Mouse (Mus musculus): ENCODE data around the gene Ttc23.

The Ttc23 gene

DNA sequence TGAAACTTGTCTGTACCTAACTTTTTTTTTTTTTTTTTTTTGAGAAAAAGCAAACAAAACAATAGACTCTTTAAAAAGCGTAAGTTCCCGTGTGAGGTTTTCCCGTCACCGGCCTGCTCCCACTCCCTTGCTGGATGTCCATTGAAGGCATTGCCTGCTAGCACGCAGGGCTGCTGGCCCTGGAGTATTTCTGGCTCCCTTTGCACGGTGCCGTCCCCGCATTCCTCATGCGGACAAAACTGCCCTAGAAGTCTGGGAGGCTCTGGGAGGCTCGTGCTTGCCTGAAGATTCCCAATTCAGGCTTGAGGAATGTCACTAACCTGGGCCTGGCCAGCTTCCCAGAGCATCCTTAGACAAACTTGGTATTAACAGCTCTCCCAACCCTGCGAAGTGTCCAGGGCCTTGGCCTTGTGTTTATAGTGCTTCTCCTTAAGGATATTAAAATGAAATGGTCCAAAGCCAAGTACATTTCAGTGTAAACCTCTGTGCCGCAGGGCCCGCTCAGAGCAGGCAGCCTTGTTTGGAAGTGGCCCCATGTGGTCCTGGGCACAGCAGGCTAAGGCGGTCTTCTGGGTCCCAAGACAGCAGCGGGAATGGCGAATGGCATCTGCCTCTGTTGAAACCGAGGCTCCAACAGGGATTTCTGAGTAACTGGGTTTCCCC lies 54.2 kb downstream of the Ttc23 start:
- no peak for DNase-seq

DNA sequence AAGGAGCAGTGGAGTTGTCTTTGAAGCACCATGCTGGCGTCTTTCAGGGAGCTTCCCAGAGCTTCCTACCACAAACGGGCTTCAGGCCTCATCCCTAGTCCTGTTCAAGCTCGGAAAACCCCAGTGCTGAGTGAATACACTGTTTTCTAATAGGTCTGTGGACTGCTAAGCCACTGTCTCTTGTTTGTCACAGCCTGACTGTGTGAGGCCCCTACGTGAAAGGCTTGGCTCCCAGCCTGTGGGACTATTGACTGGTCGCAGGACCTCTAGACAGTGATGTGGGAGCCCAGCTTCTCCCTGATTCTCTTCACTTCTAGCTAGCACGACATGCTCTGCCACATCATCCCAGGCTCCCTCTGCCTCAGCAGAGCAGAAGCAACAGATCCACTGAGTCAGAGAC lies 61.0 kb downstream of the Ttc23 start:
- no peak for DNase-seq

DNA sequence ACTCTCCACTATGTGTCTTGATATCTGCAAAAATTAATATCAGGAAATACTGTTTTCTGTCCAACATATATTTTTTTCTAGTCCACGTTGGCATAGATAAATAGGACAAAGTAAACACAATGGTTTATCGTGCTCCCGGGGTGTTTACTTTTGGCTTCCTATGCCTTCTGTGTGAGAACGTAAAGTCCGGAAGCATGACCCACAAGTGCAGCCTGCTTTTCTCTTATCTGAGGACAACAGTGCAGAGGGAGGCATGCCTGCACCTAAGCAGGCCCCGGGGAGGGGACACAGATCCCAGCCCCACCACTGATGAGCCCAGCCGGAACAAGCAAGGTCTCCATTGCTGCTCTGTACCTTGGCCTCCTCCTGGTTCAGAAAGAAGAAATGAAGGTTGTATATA lies 63.0 kb downstream of the Ttc23 start:
- DNase-seq = no peak

DNA sequence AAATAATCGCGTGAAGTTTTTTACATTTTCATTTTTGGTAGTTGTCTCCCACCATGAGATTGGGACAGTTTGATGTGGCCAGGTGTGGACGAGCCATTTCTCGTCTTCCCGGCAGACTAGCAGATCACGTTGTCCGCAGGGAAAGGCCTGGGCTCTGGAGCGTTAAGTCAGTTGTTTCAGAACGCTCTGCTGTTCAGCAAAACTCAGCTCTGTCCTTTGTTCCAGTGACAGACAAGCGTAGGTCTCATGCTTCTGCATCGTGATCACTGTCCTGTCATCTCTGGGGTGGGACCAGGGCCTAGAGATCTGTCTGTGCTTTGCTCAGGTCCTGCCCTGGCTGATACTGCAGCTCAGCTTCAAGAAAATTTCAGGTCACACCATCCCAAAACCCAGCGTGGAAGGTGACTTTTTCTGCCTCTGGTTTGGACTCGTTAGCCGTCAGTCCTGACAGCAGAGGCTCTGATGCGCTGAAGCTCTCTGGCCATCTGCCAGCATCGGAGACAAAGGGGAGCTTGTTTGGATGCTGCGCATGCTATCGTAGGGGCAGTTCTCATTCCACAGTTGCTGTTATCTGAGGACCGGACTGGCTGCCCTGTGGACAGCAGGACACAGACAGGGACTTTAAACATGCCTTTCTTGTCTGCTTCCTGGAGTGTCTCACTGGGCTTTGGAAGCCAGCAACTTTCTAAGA lies 66.8 kb downstream of the Ttc23 start:
- no peak for DNase-seq

DNA sequence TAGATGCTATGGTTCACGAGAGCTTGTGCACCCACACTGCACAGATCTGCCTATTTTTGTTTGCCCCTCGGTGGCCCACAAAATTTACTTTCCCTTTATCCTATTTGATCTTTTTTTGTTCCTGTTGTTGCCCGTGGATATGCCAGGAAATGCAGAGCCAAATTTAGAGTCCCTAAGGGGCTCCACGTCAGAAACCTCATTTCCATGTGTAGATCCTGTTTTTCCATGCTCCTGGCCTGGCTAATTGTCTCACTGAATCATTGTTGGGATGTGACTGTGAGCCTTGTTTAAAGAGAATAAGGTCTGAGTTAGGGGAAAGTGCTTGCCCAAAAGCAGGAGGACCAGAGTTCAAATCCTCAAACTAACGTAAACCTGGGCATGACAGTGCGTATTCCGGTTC lies 68.0 kb downstream of the Ttc23 start:
- no peak for DNase-seq

DNA sequence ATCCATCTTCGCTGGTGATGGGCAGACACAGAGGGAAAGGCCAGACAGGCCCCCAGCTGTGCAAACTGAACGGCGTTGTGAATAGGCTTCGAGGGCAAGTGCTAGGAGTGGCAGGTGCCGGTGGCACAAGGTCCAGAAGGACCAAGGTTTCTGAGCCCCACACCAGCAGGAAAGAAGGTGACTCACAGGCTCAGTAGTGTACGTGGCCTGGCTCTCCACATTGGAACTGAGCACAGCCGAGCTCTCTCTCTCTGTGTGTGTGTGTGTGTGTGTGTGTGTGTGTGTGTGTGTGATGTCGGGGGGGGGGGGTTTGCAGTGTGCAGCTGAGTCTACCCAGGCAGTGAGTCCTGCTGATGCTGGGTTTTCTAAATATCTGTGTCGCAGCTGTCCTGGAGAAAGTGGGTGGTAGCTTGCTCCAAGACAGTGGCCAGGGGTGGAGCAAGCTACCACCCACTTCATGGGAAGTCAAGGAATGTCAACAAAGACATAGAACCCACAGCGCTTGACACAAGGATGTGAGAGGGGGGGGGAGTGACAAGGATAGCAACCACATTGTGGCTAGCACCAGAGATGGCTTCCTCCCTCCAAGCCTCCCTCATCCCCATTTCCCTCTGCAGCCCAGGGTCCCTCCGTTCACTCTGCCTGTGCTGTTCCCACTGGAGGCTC lies 69.1 kb downstream of the Ttc23 start:
- no peak for DNase-seq

DNA sequence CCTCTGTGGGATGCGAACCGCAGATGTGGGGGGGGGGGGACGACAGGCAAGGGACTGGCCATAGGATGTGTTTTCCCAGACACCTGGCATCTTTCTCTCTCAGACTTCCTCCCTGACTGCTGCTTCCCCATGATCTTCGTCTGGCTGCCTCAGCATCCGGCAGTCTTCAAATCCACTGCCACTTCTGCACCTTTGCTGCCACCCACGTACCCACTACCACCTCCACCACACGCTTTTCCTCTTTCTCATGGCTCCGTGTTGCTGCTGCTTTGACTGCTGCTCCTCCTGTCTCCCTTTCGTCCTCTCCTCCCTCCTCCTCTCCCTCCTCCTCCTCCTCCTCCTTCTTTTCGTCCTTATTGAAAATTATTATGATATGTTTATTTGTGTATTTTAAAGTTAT lies 69.7 kb downstream of the Ttc23 start:
- DNase-seq = no peak

DNA sequence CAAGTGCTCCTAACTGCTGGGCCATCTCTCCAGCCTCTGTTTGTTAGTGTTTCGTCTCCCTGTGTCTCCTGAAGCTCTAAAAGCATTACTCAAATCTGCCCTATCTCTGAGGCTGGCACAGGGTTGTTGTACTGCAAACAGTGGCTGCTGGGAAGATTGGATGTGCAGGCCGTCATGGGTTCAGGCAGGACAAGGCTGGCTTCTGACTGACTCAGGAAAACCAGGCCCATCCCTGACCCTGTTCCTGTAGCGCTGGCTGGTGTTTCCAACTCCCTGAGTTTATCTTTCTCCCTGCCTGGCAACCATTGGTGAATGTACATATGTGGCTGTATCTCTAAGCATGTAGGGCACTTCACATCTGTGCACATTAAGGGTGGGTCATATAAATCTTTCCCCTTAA lies 70.3 kb downstream of the Ttc23 start:
- no peak for DNase-seq

DNA sequence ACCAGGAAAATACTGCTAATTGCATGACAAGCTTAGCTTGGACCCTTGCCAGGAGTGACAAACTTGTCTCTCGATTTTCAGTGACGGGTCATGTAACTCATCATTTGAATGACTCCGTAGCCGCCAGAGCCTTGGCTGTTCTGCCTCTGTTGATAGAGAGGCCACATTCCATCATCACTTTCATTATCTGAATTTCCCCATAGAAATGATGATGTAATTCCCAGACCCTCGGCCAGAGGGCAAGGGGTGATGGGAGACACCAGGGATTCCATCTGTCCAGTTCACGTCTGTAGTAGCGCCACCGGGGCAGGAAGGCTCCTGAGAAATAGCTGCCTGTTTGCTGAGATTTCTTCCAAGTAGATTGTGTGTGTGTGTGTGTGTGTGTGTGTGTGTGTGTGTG lies 71.6 kb downstream of the Ttc23 start:
- DNase-seq = no peak

DNA sequence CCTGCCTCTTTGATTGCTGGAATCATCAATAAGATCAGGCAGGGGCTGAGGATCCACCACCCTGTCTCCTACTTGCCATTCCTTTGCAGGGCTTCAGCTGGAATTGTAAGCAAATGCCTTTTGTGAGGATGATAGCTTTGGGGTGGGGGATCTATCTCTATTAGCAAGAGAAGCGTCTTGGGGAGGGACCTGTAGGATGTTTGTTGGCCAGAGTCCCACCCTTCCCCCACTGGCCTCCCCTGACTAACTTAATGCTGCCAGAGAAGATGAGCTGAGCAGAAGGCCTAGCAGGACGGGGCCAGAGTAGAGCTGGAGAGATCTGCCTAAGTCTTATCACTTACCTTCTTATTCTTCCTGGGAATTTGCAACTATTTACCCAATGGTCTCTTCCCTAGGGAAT lies 75.0 kb downstream of the Ttc23 start:
- no peak for DNase-seq

DNA sequence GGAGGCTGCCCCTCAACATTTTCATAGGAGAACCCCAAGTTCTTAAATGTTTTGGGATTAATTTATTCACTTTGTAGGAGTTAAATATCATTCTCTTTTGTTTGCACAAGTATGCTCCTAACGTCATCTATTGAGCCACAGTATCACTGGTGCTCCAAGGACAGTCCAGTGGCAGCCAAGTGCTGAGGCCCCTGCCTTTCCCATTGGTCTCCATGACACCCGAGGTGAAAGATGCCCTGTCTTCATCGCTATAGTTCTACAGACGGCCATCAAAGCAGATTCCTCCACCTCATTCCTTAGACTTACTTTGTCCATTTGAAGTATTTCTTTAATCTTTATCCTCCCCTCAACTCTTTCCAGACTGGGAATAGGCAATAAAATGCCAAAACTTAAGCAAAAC lies 77.3 kb downstream of the Ttc23 start:
- DNase-seq = no peak

DNA sequence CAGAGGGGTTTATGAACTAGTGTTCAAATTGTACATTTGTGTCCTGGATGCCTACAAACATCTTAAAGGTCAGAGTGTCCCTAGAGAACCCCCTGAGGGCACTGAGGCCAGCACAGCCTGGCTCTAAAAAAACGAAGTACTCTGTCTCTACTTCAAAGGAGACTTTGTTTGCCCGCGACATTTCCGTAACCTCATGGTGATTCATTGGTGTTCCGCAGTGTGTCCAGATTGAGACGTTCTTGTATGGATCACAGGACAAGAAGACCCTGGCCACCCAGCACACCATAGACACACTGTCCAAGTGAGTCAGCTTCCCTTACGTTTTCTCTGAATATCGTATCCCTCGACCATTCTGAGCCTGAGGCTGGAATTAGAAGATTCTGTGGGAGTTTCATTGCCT lies 77.8 kb downstream of the Ttc23 start:
- no peak for DNase-seq

DNA sequence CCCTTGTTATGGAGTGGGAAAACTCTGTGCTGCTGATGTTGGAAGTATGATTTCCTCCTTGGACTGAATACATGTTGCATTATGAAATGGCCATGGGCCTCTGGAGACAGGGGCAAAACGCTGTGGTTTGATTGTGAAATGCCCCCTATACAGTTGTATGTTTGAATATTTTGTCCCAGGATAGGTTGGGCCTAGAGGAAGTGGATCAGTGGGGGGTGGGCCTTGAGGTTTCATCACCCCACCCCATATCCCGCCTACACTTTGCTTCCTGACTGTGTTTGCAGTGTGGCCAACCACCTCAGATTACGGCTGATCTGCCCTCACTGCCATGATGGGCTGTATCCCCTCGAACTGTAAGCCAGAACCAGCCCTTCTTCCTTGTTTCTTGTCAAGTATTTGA lies 81.0 kb downstream of the Ttc23 start:
- no peak for DNase-seq

DNA sequence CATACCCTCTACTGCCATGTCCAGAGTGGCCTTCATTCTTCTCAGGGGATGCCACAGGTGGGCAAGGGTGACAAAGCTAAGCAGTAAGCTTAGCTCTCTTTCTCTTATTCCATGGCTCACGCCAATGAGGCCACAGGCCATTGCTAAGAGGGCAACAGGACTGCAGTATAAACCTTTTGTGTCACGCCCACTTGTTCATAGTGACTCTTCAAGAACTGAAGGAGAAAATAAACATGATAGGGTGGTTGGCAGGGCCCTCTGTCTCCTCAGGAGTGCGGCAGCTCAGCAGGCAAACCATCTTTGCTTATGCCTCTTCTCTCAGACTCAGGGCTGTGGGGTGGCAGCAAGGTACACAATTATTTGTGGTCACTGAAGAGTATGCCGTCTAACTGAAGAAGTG lies 81.6 kb downstream of the Ttc23 start:
- no peak for DNase-seq

DNA sequence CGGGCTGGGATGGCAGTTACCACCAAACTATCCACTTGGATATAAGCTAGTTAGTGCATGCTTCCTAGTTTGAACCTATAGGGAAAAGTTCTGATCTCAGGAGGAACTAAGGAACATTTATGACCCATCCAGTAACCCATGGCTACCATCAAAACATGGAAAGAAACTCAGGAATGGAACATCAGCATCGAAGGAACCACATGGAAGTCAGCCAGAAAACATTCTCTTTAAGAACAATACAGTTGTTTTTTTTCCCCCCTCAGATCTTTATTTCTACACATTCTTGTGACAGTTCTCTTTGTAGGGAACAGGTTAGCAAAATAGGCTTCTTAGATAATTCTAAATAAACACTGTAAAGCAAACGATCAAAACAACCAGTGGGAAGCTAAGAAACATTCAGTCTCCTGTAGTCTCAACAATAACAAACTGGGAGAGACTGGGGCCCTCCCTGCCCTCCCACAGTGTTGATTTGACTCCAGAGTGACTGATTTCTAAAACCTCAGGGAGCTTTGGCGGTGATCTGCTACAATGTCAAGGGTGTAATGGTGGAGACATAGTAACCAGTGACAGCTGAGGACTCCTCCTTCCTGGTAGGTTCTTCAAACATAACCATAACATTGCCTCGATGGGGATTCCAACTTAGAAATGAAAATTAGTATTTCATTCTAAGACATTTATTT lies 83.4 kb downstream of the Ttc23 start:
- no peak for DNase-seq

DNA sequence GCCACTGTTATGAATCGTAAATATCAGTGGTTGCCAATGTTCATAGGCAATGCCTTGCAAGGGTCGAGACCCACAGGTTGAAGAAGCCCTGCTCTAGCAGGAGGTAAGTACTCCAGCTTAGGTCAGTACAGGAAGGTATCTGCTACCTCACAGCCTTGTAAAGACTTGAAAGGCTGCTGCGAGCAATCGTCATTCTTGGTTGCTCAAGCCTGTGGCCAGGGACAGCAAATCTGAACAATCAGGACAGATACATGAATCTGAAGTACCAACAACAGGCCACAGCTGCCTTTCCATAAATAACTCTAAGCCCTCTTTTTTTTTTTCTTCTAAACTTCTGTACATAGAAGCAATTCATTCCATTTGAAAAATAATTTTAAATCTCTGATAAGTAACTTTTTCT lies 85.1 kb downstream of the Ttc23 start:
- no peak for DNase-seq

DNA sequence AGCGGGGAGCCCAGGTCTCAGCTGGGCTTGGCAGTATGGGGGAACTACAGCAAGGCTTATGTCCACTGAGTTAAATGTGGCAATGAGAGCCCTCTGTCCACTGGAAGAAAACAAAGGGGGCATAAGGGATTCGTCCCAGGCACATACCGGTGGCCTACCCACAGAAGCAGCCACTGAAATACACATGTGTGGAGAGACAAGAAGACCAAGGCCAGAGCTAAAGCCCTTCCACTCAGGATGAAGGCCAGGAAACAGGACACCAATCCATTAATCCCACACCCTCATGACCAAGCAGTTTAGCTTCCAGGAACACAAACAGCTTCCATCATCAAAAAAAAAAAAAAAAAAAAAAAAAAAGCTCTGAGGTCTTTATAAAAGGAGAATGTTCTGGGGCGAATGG lies 93.2 kb downstream of the Ttc23 start:
- DNase-seq = no peak

DNA sequence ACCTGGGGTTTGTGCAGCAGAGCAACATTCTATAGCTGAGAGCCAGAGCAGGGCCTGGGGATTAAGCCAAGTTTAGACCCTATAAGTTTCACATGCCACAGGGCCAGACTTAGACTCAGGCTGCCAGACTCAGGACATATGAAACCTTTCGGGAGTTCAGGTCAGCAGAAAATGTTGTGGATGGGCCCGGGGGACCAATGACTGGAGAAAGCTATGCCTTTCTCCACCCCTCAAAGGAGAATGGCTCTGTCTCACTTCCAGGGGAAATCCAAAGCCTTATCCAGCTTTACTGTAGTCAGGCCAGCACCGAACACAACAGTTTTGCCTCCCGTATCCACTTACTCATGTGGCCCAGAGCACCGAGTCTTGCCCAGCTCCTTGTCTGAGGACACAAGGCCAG lies 93.6 kb downstream of the Ttc23 start:
- DNase-seq = no peak

DNA sequence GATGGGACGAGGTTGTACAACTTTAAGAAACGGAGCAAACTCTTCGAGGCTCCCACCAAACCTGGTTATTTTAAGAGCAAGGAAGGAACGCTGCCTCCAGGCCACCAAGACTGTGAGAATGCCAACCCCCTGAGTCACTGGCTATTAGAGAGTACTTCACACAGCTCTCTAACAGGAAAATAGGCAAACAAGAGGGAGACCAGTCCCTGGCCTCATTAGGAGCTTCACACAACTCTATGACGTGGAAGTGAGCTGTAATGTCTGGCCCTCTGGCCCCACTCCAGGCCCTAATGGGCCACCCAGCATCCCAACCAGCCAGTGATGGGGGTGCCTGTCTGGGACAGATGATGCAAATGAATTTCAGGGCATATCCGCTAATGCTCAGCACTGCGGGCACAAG lies 94.5 kb downstream of the Ttc23 start:
- DNase-seq = no peak

DNA sequence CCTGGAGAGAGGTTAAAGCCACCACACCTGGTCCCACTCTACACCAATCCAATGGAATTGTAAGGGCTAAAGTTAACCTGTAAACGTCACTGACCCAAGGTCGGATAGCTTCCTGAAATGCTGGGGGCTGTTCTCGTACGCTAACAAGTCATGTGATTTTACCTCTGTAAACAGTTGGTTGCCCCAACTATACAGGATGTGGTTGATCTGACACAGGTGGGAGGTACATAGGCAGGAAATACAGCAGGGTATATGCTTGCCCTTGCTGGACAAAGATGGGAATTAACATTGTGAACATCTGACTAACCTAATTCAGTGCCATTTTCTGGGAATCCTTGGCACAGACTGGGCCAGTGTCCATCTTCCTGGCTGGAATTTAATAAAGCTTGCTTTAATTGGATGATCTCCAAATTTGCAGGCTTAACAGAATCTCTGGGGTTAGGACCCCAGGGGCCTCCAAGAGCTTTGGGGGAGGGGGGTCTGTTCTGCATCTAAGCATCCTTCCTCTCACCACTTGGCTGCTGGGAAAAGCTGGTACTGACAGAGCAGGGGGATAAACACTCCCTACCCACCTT lies 100.6 kb downstream of the Ttc23 start:
- peak; percentile 17 for DNase-seq

DNA sequence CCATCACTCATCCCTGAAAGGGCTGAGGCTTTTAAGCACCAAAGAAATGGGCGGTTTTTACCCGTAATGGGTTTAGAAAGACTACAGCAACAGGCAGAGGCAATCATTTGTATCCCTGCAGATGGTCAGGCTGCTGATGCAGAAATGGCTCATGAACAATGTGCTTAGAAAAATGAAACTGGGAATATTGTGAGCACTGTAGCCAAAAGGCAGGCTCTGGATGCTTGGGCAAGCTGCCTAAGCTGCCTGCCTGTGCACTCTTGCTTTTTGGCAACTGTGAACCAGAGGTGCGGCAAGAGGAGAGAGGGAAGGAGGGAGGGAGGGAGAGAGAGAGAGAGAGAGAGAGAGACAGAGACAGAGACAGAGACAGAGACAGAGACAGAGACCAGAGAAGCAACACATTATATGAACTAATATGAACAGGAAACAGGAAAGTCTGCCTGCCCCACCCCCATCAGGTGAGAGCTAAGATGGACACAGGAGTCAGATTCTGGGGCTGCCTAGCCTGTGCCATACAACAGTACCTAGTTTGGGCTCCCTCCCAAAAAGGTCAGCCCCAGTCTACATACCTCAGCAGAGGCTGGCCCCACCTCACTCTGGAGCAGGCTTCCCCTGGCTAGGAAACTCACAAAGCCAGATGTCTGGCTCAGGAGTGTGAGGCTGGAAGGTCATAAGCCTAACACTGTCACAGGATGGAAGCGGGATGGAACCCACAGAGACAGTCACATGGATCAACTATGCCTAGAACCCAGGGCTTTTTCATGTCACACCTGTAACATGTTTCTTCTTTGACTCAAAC lies 102.4 kb downstream of the Ttc23 start:
- no peak for DNase-seq

DNA sequence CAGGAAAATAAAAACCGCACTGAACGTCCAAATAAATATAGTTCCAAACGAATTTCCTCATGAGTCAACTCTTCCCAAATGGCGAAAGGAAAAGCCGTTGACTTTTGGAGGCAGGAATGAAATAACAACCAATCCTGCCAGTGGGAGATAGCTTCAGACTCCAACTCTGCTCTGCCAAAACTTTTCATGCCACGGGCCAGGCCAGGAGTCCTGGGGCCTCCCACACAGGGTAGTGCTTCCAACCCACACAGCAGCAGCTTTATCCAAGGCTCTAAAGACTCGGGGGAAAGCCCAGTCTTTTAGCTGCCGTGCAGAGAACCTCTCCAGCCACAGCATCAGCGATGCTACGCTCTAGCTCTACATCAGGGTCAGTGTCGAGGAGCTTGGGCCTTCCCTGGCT lies 107.4 kb downstream of the Ttc23 start:
- DNase-seq = no peak

DNA sequence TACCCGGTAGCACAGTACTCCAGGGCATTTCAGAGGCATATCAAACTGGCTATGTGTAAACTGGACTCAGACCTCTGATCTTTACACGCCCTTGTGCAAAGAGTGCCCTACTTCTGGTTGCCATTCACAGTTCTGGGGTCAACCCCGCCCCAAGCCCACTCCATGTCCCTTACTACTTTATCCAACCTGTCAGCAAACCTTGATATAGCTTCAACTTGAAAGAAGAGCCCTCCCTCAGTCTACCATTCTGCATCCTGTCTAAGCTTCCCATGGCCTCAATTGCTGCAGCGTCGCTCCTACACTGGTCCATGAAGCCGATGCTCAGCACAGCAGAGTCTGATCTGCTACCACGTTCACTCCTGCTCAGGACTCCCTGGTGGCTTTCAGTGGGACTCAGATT lies 108.2 kb downstream of the Ttc23 start:
- no peak for DNase-seq

Measured in thymus, postnatal 25 days (tissue).